Mouse (Mus musculus): ENCODE measurements at regions not wholly inside any gene's neighbourhood (a gene's known extent, or its start where the extent isn't known, plus 50 kb on each side); places are given as distances from the start of the nearest gene placed in this dataset.

GRCm38 (mm10) chr3:148489201-148489600, 501.2 kb downstream of the Adgrl2 start:
- TF ChIP-seq CTCF (IDR thresholded peaks at IDR 0.05; ENCODE audit: low read depth, low read length) (no peak), POLR2A (IDR thresholded peaks at IDR 0.05; ENCODE audit: borderline replicate concordance, low read depth, low read length) (no peak)
